Mouse (Mus musculus) hindbrain, embryonic 11.5 days (tissue): ENCODE measurements around the gene Gsdma2. TPM values are rescaled to one million over a fixed set of nuclear protein-coding genes. Genes with fewer than 3 reads are reported as not detected.
"Not testable (repeated sequence)": the region's sequence is repeated elsewhere in the genome, so short reads cannot be mapped to it uniquely, and the experiment has no call there.

Experiments used
- ATAC-seq: fragments of 200-750 bp; cut with Nextera tagmentation; 2 replicates; pipeline ENCODE4 v1.8.0; 2017; ENCODE audit warnings: mild to moderate bottlenecking, moderate TSS enrichment, moderate library complexity; ENCODE audit not compliant: low FRiP score
- DNase-seq: peaks from one replicate; pipeline ENCODE4 v3.0.0-alpha.2; 2015; ENCODE audit warnings: low spot score
- H3K27ac ChIP-seq: fragments of 300-500 bp; sonication (generic); 2 replicates; pipeline ENCODE4 v1.5.1; 2014; ENCODE audit warnings: mild to moderate bottlenecking, low read depth, low read length
- H3K27me3 ChIP-seq: fragments of 300-500 bp; sonication (generic); 2 replicates; pipeline ENCODE4 v1.6.1; 2014; ENCODE audit warnings: mild to moderate bottlenecking, low read length, moderate library complexity, mixed read lengths; ENCODE audit not compliant: control insufficient read depth, insufficient read depth
- H3K36me3 ChIP-seq: fragments of 300-500 bp; sonication (generic); 2 replicates; pipeline ENCODE4 v1.6.1; 2014; ENCODE audit warnings: mild to moderate bottlenecking, low read length, moderate library complexity, mixed read lengths; ENCODE audit not compliant: control insufficient read depth, insufficient read depth
- H3K4me1 ChIP-seq: fragments of 300-500 bp; sonication (generic); replicated peaks from 2 replicates; pipeline ENCODE4 v1.6.1; 2014; ENCODE audit warnings: low read length, mixed read lengths; ENCODE audit not compliant: control insufficient read depth, insufficient read depth
- H3K4me2 ChIP-seq: fragments of 300-500 bp; sonication (generic); replicated peaks from 2 replicates; pipeline ENCODE4 v1.6.1; 2014; ENCODE audit warnings: mild to moderate bottlenecking, low read depth, low read length
- H3K4me3 ChIP-seq: fragments of 300-500 bp; sonication (generic); 2 replicates; pipeline ENCODE4 v1.5.1; 2014; ENCODE audit warnings: low read depth, low read length
- H3K9ac ChIP-seq: fragments of 300-500 bp; sonication (generic); 2 replicates; pipeline ENCODE4 v1.6.1; 2014; ENCODE audit warnings: low read depth, low read length
- H3K9me3 ChIP-seq: fragments of 300-500 bp; sonication (generic); 2 replicates; pipeline ENCODE4 v1.6.1; 2016; ENCODE audit warnings: low read length; ENCODE audit not compliant: control insufficient read depth
- WGBS: fragments of 180-500 bp; shearing (Covaris S2); extraction: QIAGEN DNeasy Blood & Tissue Kit; methylation state at CpG from one replicate; pipeline ENCODE4 v1.1.7; 2014; 5-methylcytosine and 5-hydroxymethylcytosine counted together
- polyA plus RNA-seq: library from polyadenylated mRNA; unstranded; fragments of >200 nt; fragmentation: Nextera tagmentation; extraction: Ambion mirVana; gene quantifications from 2 replicates; pipeline ENCODE4 v1.2.1, GENCODE M21; 2014

Gsdma2 gene
- polyA plus RNA-seq, 1 experiment from 2014 or later: not detected

- no peak for DNase-seq
- no peak for ATAC-seq
- H3K36me3 ChIP-seq: no peaks in the 10 kb centered on the region
- H3K4me2 ChIP-seq: no peak overlapping the region
- no peak overlapping the region for H3K4me3 ChIP-seq
- 91% methylated on average over 13 of the region's 13 CpGs for WGBS
- H3K4me1 ChIP-seq: no peaks in the 10 kb centered on the region
- H3K9ac ChIP-seq: no peak overlapping the region
- no peaks in the 10 kb centered on the region for H3K9me3 ChIP-seq
- H3K27ac ChIP-seq: no peak overlapping the region
- no peaks in the 10 kb centered on the region for H3K27me3 ChIP-seq
These were observed 25.8 kb upstream of the Gsdma2 start for GRCm38 (mm10) chr11:98620791-98621190.

GRCm38 (mm10) chr11:98623981-98624380, 22.6 kb upstream of the Gsdma2 start:
- not testable (repeated sequence) for H3K4me2 ChIP-seq, H3K36me3 ChIP-seq

GRCm38 (mm10) chr11:98624381-98624780, 22.2 kb upstream of the Gsdma2 start:
- H3K27me3 ChIP-seq, DNase-seq, H3K27ac ChIP-seq, H3K4me2 ChIP-seq, H3K9me3 ChIP-seq, ATAC-seq, H3K4me1 ChIP-seq, H3K9ac ChIP-seq, H3K4me3 ChIP-seq, H3K36me3 ChIP-seq: not testable (repeated sequence)
- 87% methylated on average over 2 of the region's 2 CpGs for WGBS

More at GRCm38 (mm10) chr11:98623981-98624380, 22.6 kb upstream of the Gsdma2 start:
- DNase-seq, H3K4me3 ChIP-seq, H3K27me3 ChIP-seq, H3K9me3 ChIP-seq, ATAC-seq, H3K27ac ChIP-seq, H3K9ac ChIP-seq, H3K4me1 ChIP-seq: not testable (repeated sequence)
- WGBS: 84% methylated on average over 6 of the region's 6 CpGs

GRCm38 (mm10) chr11:98625611-98626410, 20.7 kb upstream of the Gsdma2 start, which contains the start of the genes Gm12355 and Gsdma3:
Gene Gm12355, minus strand, starts transcription at chr11:98625661.
Gene Gsdma3, plus strand, starts transcription at chr11:98626360.
- WGBS: 85% methylated on average over 10 of the region's 10 CpGs
- no peaks in the 10 kb centered on the region for H3K4me1 ChIP-seq
- no peak within 1 kb of the TSS for H3K9ac ChIP-seq
- DNase-seq (no peak), ATAC-seq (no peak)
- H3K36me3 ChIP-seq: no peaks in the 10 kb centered on the region
- no peak within 1 kb of the TSS for H3K27ac ChIP-seq
- no peak within 1 kb of the TSS for H3K4me3 ChIP-seq
- H3K27me3 ChIP-seq: no peaks in the 10 kb centered on the region
- no peaks in the 10 kb centered on the region for H3K9me3 ChIP-seq
- H3K4me2 ChIP-seq: no peak within 1 kb of the TSS

- 90% methylated on average over 3 of the region's 3 CpGs for WGBS
- Histone ChIP-seq H3K36me3 (no peaks in the 10 kb centered on the region), H3K4me2 (no peak overlapping the region), H3K9ac (no peak overlapping the region), H3K9me3 (no peaks in the 10 kb centered on the region), H3K4me3 (no peak overlapping the region), H3K4me1 (no peaks in the 10 kb centered on the region), H3K27ac (no peak overlapping the region), H3K27me3 (no peaks in the 10 kb centered on the region)
- ATAC-seq (no peak), DNase-seq (no peak)
These were observed 17.9 kb upstream of the Gsdma2 start for GRCm38 (mm10) chr11:98628706-98629105.

- 86% methylated on average over 5 of the region's 5 CpGs for WGBS
- no peaks in the 10 kb centered on the region for H3K36me3 ChIP-seq
- no peak overlapping the region for H3K4me2 ChIP-seq
- no peaks in the 10 kb centered on the region for H3K9me3 ChIP-seq
- H3K27ac ChIP-seq: no peak overlapping the region
- ATAC-seq: no peak
- H3K27me3 ChIP-seq: no peaks in the 10 kb centered on the region
- H3K9ac ChIP-seq: no peak overlapping the region
- H3K4me3 ChIP-seq: no peak overlapping the region
- DNase-seq: no peak
- no peaks in the 10 kb centered on the region for H3K4me1 ChIP-seq
These were observed 15.9 kb upstream of the Gsdma2 start for GRCm38 (mm10) chr11:98630646-98631045.

GRCm38 (mm10) chr11:98635312-98635970, 11.1 kb upstream of the Gsdma2 start:
- not testable (repeated sequence) for H3K36me3 ChIP-seq, H3K27ac ChIP-seq, H3K4me2 ChIP-seq, H3K4me1 ChIP-seq, H3K9me3 ChIP-seq, H3K27me3 ChIP-seq, H3K9ac ChIP-seq, H3K4me3 ChIP-seq, ATAC-seq
- peak; percentile 24 for DNase-seq
- 44% methylated on average over 9 of the region's 10 CpGs for WGBS

GRCm38 (mm10) chr11:98637501-98637900, 9.1 kb upstream of the Gsdma2 start:
- 72% methylated on average over 1 of the region's 1 CpGs for WGBS
- DNase-seq (no peak), ATAC-seq (no peak)
- Histone ChIP-seq H3K27me3 (no peaks in the 10 kb centered on the region), H3K9me3 (no peaks in the 10 kb centered on the region), H3K36me3 (no peaks in the 10 kb centered on the region), H3K27ac (no peak overlapping the region), H3K4me3 (no peak overlapping the region), H3K4me2 (no peak overlapping the region), H3K9ac (no peak overlapping the region), H3K4me1 (no peaks in the 10 kb centered on the region)

- Histone ChIP-seq H3K27ac (no peak overlapping the region), H3K4me1 (no peaks in the 10 kb centered on the region), H3K4me2 (no peak overlapping the region), H3K4me3 (no peak overlapping the region), H3K36me3 (no peaks in the 10 kb centered on the region), H3K9ac (no peak overlapping the region), H3K9me3 (no peaks in the 10 kb centered on the region), H3K27me3 (no peaks in the 10 kb centered on the region)
- ATAC-seq (no peak), DNase-seq (no peak)
- 70% methylated on average over 5 of the region's 5 CpGs for WGBS
These were observed 6.5 kb upstream of the Gsdma2 start for GRCm38 (mm10) chr11:98640091-98640490.
